Mouse (Mus musculus) stomach, embryonic 16.5 days (tissue): Measurements from ENCODE around the gene Creb3l2. TPM values are rescaled to one million over a fixed set of nuclear protein-coding genes. Genes with fewer than 3 reads are reported as not detected.

ENCODE experiments used
- ATAC-seq: fragments of 200-750 bp; cut with Nextera tagmentation; 2 replicates; pipeline ENCODE4 v1.8.0; 2017; ENCODE audit warnings: moderate number of reproducible peaks, moderate TSS enrichment; ENCODE audit not compliant: insufficient read depth, low FRiP score
- H3K27ac ChIP-seq: fragments of 300-500 bp; sonication (generic); 2 replicates; pipeline ENCODE4 v1.5.1; 2014; ENCODE audit warnings: low read length
- H3K27me3 ChIP-seq: fragments of 300-500 bp; sonication (generic); 2 replicates; pipeline ENCODE4 v1.6.1; 2014; ENCODE audit warnings: low read length, control low read depth, mixed read lengths; ENCODE audit not compliant: control insufficient read depth, insufficient read depth
- H3K36me3 ChIP-seq: fragments of 300-500 bp; sonication (generic); 2 replicates; pipeline ENCODE4 v1.6.1; 2014; ENCODE audit warnings: low read length; ENCODE audit not compliant: control insufficient read depth, insufficient read depth
- H3K4me1 ChIP-seq: fragments of 300-500 bp; sonication (generic); 2 replicates; pipeline ENCODE4 v1.6.1; 2014; ENCODE audit warnings: low read length, control low read depth, mixed read lengths; ENCODE audit not compliant: control insufficient read depth, insufficient read depth
- H3K4me2 ChIP-seq: fragments of 300-500 bp; sonication (generic); 2 replicates; pipeline ENCODE4 v1.6.1; 2014; ENCODE audit warnings: low read depth, low read length, mixed read lengths
- H3K4me3 ChIP-seq: fragments of 300-500 bp; sonication (generic); replicated peaks from 2 replicates; pipeline ENCODE4 v1.5.1; 2014; ENCODE audit warnings: mild to moderate bottlenecking, low read length
- H3K9ac ChIP-seq: fragments of 300-500 bp; sonication (generic); 2 replicates; pipeline ENCODE4 v1.6.1; 2014; ENCODE audit warnings: low read length
- H3K9me3 ChIP-seq: fragments of 300-500 bp; sonication (generic); replicated peaks from 2 replicates; pipeline ENCODE4 v1.6.1; 2016; ENCODE audit warnings: low read length, control low read depth; ENCODE audit not compliant: control insufficient read depth
- WGBS: fragments of 180-500 bp; shearing (Covaris S2); extraction: QIAGEN DNeasy Blood & Tissue Kit; methylation state at CpG from one replicate; pipeline ENCODE4 v1.1.7; 2014; 5-methylcytosine and 5-hydroxymethylcytosine counted together
- polyA plus RNA-seq: library from polyadenylated mRNA; unstranded; fragments of >200 nt; fragmentation: Nextera tagmentation; extraction: Ambion mirVana; gene quantifications from 2 replicates; pipeline ENCODE4 v1.2.1, GENCODE M21; 2015

The Creb3l2 gene
- polyA plus RNA-seq, 1 experiment from 2014 or later = 20.3 TPM

GRCm38 (mm10) chr6:37336831-37337260 lies 105.1 kb downstream of the Creb3l2 start:
- Histone ChIP-seq H3K4me1 (0 out of 2 replicates have a peak, but pooled peaks cover 3% of the 10 kb centered on the region), H3K9me3 (no peaks in the 10 kb centered on the region), H3K27me3 (no peaks in the 10 kb centered on the region), H3K4me3 (no peak overlapping the region), H3K36me3 (no peaks in the 10 kb centered on the region), H3K4me2 (no peak overlapping the region), H3K9ac (no peak overlapping the region), H3K27ac (peak overlapping the region; percentile 65)
- peak; percentile 35; the same call in 1 of the 2 replicates for ATAC-seq
- WGBS = 32% methylated on average over 5 of the region's 5 CpGs

GRCm38 (mm10) chr6:37336381-37336780 lies 105.6 kb downstream of the Creb3l2 start:
- no peak overlapping the region for H3K4me3 ChIP-seq
- WGBS = 68% methylated on average over 7 of the region's 7 CpGs
- ATAC-seq = no peak
- H3K4me1 ChIP-seq = 0 out of 2 replicates have a peak, but pooled peaks cover 3% of the 10 kb centered on the region
- H3K27me3 ChIP-seq = no peaks in the 10 kb centered on the region
- H3K4me2 ChIP-seq = no peak overlapping the region
- H3K9ac ChIP-seq = no peak overlapping the region
- H3K9me3 ChIP-seq = no peaks in the 10 kb centered on the region
- H3K36me3 ChIP-seq = no peaks in the 10 kb centered on the region
- peak overlapping the region; percentile 65 for H3K27ac ChIP-seq

- H3K36me3 ChIP-seq = no peaks in the 10 kb centered on the region
- no peak overlapping the region for H3K4me3 ChIP-seq
- no peak overlapping the region for H3K4me2 ChIP-seq
- no peaks in the 10 kb centered on the region for H3K9me3 ChIP-seq
- WGBS = 56% methylated on average over 10 of the region's 10 CpGs
- no peak overlapping the region for H3K9ac ChIP-seq
- H3K27ac ChIP-seq = no peak overlapping the region
- no peak for ATAC-seq
- H3K4me1 ChIP-seq = peaks cover 11% of the 10 kb centered on the region; the same call in 1 of the 2 replicates
- no peaks in the 10 kb centered on the region for H3K27me3 ChIP-seq
These were observed 109.1 kb downstream of the Creb3l2 start for GRCm38 (mm10) chr6:37332846-37333245.

- Histone ChIP-seq H3K27me3 (no peaks in the 10 kb centered on the region), H3K9me3 (no peaks in the 10 kb centered on the region), H3K4me1 (peaks cover 14% of the 10 kb centered on the region), H3K36me3 (no peaks in the 10 kb centered on the region), H3K27ac (peak overlapping the region; percentile 68), H3K4me3 (no peak overlapping the region), H3K9ac (0 out of 2 replicates have a peak overlapping the region, but pooled peaks have one; percentile 13), H3K4me2 (no peak overlapping the region)
- peak; percentile 61; the same call in 1 of the 2 replicates for ATAC-seq
- 58% methylated on average over 5 of the region's 5 CpGs for WGBS
These were observed 111.8 kb downstream of the Creb3l2 start for GRCm38 (mm10) chr6:37329901-37330864.

GRCm38 (mm10) chr6:37329376-37329775 lies 112.6 kb downstream of the Creb3l2 start:
- Histone ChIP-seq H3K9me3 (no peaks in the 10 kb centered on the region), H3K9ac (no peak overlapping the region), H3K27me3 (no peaks in the 10 kb centered on the region), H3K4me3 (no peak overlapping the region), H3K4me1 (peaks cover 14% of the 10 kb centered on the region), H3K36me3 (no peaks in the 10 kb centered on the region), H3K4me2 (no peak overlapping the region), H3K27ac (no peak overlapping the region; the same call in 1 of the 2 replicates)
- 74% methylated on average over 3 of the region's 3 CpGs for WGBS
- ATAC-seq = no peak

- no peak for ATAC-seq
- no peak overlapping the region for H3K4me2 ChIP-seq
- H3K36me3 ChIP-seq = no peaks in the 10 kb centered on the region
- H3K4me3 ChIP-seq = no peak overlapping the region
- H3K4me1 ChIP-seq = peaks cover 14% of the 10 kb centered on the region
- no peak overlapping the region for H3K9ac ChIP-seq
- H3K27ac ChIP-seq = no peak overlapping the region
- H3K27me3 ChIP-seq = no peaks in the 10 kb centered on the region
- no peaks in the 10 kb centered on the region for H3K9me3 ChIP-seq
- 63% methylated on average over 7 of the region's 7 CpGs for WGBS
These were observed 113.3 kb downstream of the Creb3l2 start for GRCm38 (mm10) chr6:37328671-37329070.

- no peak for ATAC-seq
- Histone ChIP-seq H3K36me3 (no peaks in the 10 kb centered on the region), H3K9me3 (no peaks in the 10 kb centered on the region), H3K4me1 (peaks cover 14% of the 10 kb centered on the region), H3K27ac (peak overlapping the region; percentile 10; the same call in 1 of the 2 replicates), H3K9ac (no peak overlapping the region), H3K4me3 (no peak overlapping the region), H3K27me3 (no peaks in the 10 kb centered on the region), H3K4me2 (no peak overlapping the region)
- 67% methylated on average over 6 of the region's 6 CpGs for WGBS
These were observed 114.4 kb downstream of the Creb3l2 start for GRCm38 (mm10) chr6:37327519-37327918.

GRCm38 (mm10) chr6:37326603-37326955 lies 115.4 kb downstream of the Creb3l2 start:
- Histone ChIP-seq H3K9me3 (no peaks in the 10 kb centered on the region), H3K4me2 (no peak overlapping the region), H3K4me1 (peaks cover 14% of the 10 kb centered on the region), H3K4me3 (no peak overlapping the region), H3K27ac (peak overlapping the region; percentile 60; the same call in 1 of the 2 replicates), H3K36me3 (no peaks in the 10 kb centered on the region), H3K27me3 (no peaks in the 10 kb centered on the region), H3K9ac (peak overlapping the region; percentile 16; the same call in 1 of the 2 replicates)
- WGBS = 19% methylated on average over 8 of the region's 8 CpGs
- no peak for ATAC-seq
